Mouse (Mus musculus) spleen, postnatal 0 days (tissue): ENCODE results near the gene Gm49630. TPM values are rescaled to one million over a fixed set of nuclear protein-coding genes. Genes with fewer than 3 reads are reported as not detected.

Experiments used
- polyA plus RNA-seq: library from polyadenylated mRNA; unstranded; fragments of >200 nt; fragmentation: Nextera tagmentation; extraction: Ambion mirVana; gene quantifications from 2 replicates; pipeline ENCODE4 v1.2.1, GENCODE M21; 2015

The Gm49630 gene
- not detected in 2 replicates for polyA plus RNA-seq

DNA sequence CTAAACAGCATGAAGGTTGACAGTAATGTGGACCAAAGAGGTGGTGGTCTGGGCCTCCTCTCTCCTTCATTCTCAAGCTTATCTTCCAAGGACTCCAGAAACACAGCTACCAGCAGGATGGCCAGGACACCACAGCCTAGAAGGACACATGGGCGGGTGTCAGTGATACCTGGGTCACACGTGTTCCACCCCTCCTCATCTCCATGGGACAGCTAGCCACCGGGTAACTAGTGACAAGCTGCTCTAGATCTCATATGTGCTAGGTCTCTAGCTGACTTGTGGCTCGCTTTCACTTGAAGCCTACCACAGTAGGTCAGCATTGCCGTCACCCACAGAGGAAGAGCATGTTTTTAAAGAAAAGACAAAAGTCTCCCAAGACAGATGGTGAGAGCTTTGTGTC lies at the start of gene Gm49630:
Gm49630 (minus strand) TSS at position 101 of the 400 bp plus-strand sequence.

DNA sequence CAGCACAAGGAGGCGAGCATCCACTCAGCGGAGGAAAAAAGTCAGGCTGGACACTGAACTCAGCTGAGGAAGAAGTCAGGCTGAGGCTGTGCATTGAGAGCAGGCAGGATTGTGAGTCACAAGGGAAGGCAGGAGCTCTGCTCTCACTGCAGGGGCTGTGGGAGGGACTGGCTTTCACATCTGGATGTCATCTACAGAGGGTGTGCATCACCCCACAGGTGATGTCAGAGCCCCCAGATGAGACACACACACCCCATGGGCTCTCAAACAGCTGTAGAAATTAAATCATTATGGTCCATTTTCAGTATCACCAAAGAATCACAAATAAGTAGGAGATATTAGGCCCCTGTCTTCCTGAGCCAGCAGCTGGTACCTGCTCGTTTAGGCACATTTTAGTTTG lies 13.6 kb upstream of the Gm49630 start, which contains the start of gene Unc93a2:
Unc93a2 (minus strand) TSS at position 101 of the 400 bp plus-strand sequence.

DNA sequence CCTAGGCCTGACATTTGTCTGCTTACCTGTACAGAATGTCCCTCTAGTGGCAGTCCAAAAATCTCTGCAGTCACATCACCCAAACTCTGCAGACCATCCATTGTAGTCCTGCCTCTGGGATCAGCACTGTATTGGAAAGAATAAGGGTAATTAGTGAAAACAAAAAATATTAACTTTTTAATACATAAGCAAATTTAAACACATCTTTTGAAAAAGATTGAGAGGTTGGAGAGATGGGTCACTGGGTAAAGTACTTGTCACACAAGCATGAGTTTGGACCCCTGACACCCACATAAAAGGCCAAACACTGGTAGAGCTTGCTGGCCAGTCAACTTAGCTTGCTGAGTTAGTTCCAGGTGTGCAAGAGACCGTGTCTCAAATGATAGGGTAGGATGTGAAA lies 19.2 kb downstream of the Gm49630 start, which contains the start of gene Ttll2:
Ttll2 (minus strand) TSS at position 101 of the 400 bp plus-strand sequence.

DNA sequence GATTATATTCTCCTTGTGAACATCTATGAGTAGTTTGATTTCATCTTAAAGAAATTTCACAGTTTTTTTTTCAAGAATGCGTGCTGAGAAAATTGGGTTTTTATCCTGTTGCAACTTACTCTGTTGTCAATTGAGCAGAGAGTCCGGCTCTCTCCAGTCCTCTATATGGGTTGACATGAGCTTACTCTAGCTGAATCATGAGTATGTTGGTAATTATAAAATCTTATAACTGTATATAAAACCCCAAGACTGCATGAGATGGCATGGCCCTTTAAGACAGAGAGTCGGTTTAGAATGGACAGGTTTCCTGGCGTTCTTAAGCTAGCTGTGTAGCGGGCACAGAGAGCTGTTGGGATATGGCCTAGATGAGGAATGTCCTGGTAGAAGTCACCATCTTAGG lies 47.4 kb downstream of the Gm49630 start, which contains the start of gene Tcp10a:
Tcp10a (plus strand) TSS at position 301 of the 400 bp plus-strand sequence.

Other genes starting within 250 kb of the Gm49630 start
- gene Rps6ka2, start 201.9 kb downstream of the Gm49630 start, polyA plus RNA-seq = 2.7 and 3.6 TPM in 2 replicates
- gene Tcp10a, start 47.3 kb downstream of the Gm49630 start, polyA plus RNA-seq = not detected in 2 replicates
- gene Ttll2, start 19.3 kb downstream of the Gm49630 start, polyA plus RNA-seq = not detected in 2 replicates
- not detected in 2 replicates for gene Unc93a2, start 13.5 kb upstream of the Gm49630 start, polyA plus RNA-seq